Mouse (Mus musculus) CH12.LX (cell line): ENCODE results near the gene Trim41. TPM values are rescaled to one million over a fixed set of nuclear protein-coding genes. Genes with fewer than 3 reads are reported as not detected.

Experiments
- DNase-seq: peaks from one replicate; pipeline ENCODE4 v3.0.0-alpha.2; 2013; ENCODE audit errors: extremely low read depth
- H3K27ac ChIP-seq: 2 replicates; pipeline ENCODE4 v1.5.1; 2012; ENCODE audit warnings: low read depth, mild to moderate bottlenecking, control low read depth, moderate library complexity; ENCODE audit not compliant: insufficient read depth
- H3K27me3 ChIP-seq: replicated peaks from 2 replicates; pipeline ENCODE3; 2012; ENCODE audit warnings: inconsistent platforms
- H3K36me3 ChIP-seq, 2 experiments: replicated peaks in 1 of 2; 2 replicates each; pipeline versions ENCODE3 to v1.6.1; 2012; ENCODE audit warnings: inconsistent platforms in 1 of 2, low read length in 1 of 2, mild to moderate bottlenecking in 1 of 2, mixed read lengths in 1 of 2, moderate library complexity in 1 of 2; ENCODE audit not compliant: control insufficient read depth in 1 of 2, insufficient read depth in 1 of 2
- H3K4me1 ChIP-seq, 2 experiments: 2 replicates each; pipeline ENCODE4 v1.6.1; 2012; ENCODE audit warnings: inconsistent platforms in 1 of 2, moderate library complexity in 1 of 2; ENCODE audit not compliant: insufficient read depth in 2 of 2, control insufficient read depth in 1 of 2
- H3K4me2 ChIP-seq: 2 replicates; pipeline ENCODE4 v1.6.1; 2012; ENCODE audit warnings: low read depth, mild to moderate bottlenecking, control low read depth; ENCODE audit not compliant: poor library complexity, insufficient read depth, severe bottlenecking
- H3K4me3 ChIP-seq, 3 experiments: fragments of 150-350 bp in 1 of 3; sonication (generic) in 1 of 3; replicated peaks in 1 of 3; 2 replicates each; pipeline versions ENCODE3 to v1.5.1; 2011 to 2012; ENCODE audit warnings: low read depth in 2 of 3, low read length in 2 of 3, mild to moderate bottlenecking in 2 of 3, moderate library complexity in 2 of 3, control low read depth in 1 of 3, improper control_type of control experiment in 1 of 3, inconsistent platforms in 1 of 3, mixed read lengths in 1 of 3; ENCODE audit not compliant: poor library complexity in 1 of 3
- H3K79me2 ChIP-seq: replicated peaks from 2 replicates; pipeline ENCODE4 v1.6.1; 2012; ENCODE audit warnings: mild to moderate bottlenecking, moderate library complexity; ENCODE audit not compliant: control insufficient read depth, poor library complexity, insufficient read depth, severe bottlenecking; ENCODE audit errors: extremely low read depth
- H3K9ac ChIP-seq: 2 replicates; pipeline ENCODE4 v1.6.1; 2012; ENCODE audit warnings: low read depth, mild to moderate bottlenecking, control low read depth, moderate library complexity; ENCODE audit not compliant: insufficient read depth
- H3K9me3 ChIP-seq: replicated peaks from 2 replicates; pipeline ENCODE3; 2012; ENCODE audit warnings: low read length, inconsistent platforms, mixed read lengths
- BHLHE40 ChIP-seq: IDR thresholded peaks from 2 replicates; pipeline ENCODE4 v1.6.1; 2011; ENCODE audit warnings: mild to moderate bottlenecking, low read depth, low read length, improper control_type of control experiment
- CHD1 ChIP-seq: IDR thresholded peaks from 2 replicates; pipeline ENCODE4 v1.6.1; 2012; ENCODE audit warnings: low read depth, low read length, improper control_type of control experiment, inconsistent platforms
- CHD2 ChIP-seq: IDR thresholded peaks from 2 replicates; pipeline ENCODE4 v1.6.1; 2011; ENCODE audit warnings: low read length, improper control_type of control experiment
- CTCF ChIP-seq, 2 experiments: IDR thresholded peaks in 1 of 2; conservative IDR thresholded peaks in 1 of 2; 2 replicates each; pipeline ENCODE4 v1.5.1; 2011 to 2012; ENCODE audit warnings: low read depth in 2 of 2, low read length in 2 of 2, improper control_type of control experiment in 1 of 2, inconsistent platforms in 1 of 2, mild to moderate bottlenecking in 1 of 2, moderate library complexity in 1 of 2
- E2F4 ChIP-seq: IDR thresholded peaks from 2 replicates; pipeline ENCODE4 v1.6.1; 2011; ENCODE audit warnings: low read depth, low read length, improper control_type of control experiment; ENCODE audit not compliant: insufficient replicate concordance
- ELF1 ChIP-seq: IDR thresholded peaks from 2 replicates; pipeline ENCODE4 v1.6.1; 2014; ENCODE audit warnings: low read depth, mild to moderate bottlenecking, inconsistent platforms, low read length, improper control_type of control experiment
- EP300 ChIP-seq: IDR thresholded peaks from 2 replicates; pipeline ENCODE4 v1.6.1; 2011; ENCODE audit warnings: low read length, improper control_type of control experiment
- ETS1 ChIP-seq: conservative IDR thresholded peaks from 2 replicates; pipeline ENCODE4 v1.6.1; 2012; ENCODE audit warnings: low read depth, mild to moderate bottlenecking, inconsistent platforms, low read length, improper control_type of control experiment, moderate library complexity
- GABPA ChIP-seq: IDR thresholded peaks from 2 replicates; pipeline ENCODE4 v1.6.1; 2012; ENCODE audit warnings: low read depth, low read length, improper control_type of control experiment, inconsistent platforms; ENCODE audit not compliant: insufficient replicate concordance
- HCFC1 ChIP-seq: IDR thresholded peaks from 2 replicates; pipeline ENCODE4 v1.6.1; 2012; ENCODE audit warnings: low read depth, mild to moderate bottlenecking, inconsistent platforms, low read length, improper control_type of control experiment
- IRF4 ChIP-seq: IDR thresholded peaks from 2 replicates; pipeline ENCODE4 v1.6.1; 2014; ENCODE audit warnings: low read depth, mild to moderate bottlenecking, inconsistent platforms, low read length, improper control_type of control experiment
- JUN ChIP-seq: IDR thresholded peaks from 2 replicates; pipeline ENCODE4 v1.6.1; 2011; ENCODE audit warnings: low read depth, mild to moderate bottlenecking, low read length, improper control_type of control experiment, moderate library complexity; ENCODE audit not compliant: insufficient read depth
- JUND ChIP-seq: conservative IDR thresholded peaks from 2 replicates; pipeline ENCODE4 v1.6.1; 2011; ENCODE audit warnings: low read depth, low read length, improper control_type of control experiment
- KAT2A ChIP-seq: IDR thresholded peaks from 2 replicates; pipeline ENCODE4 v1.6.1; 2012; ENCODE audit warnings: low read length, improper control_type of control experiment, inconsistent platforms; ENCODE audit not compliant: insufficient replicate concordance
- MAFK ChIP-seq: IDR thresholded peaks from 2 replicates; pipeline ENCODE4 v1.6.1; 2011; ENCODE audit warnings: low read length, improper control_type of control experiment; ENCODE audit not compliant: insufficient replicate concordance
- MAX ChIP-seq: IDR thresholded peaks from 2 replicates; pipeline ENCODE4 v1.6.1; 2011; ENCODE audit warnings: low read length, improper control_type of control experiment
- MAZ ChIP-seq: IDR thresholded peaks from 2 replicates; pipeline ENCODE4 v1.6.1; 2012; ENCODE audit warnings: low read depth, mild to moderate bottlenecking, inconsistent platforms, low read length, improper control_type of control experiment, moderate library complexity
- MEF2A ChIP-seq: IDR thresholded peaks from 2 replicates; pipeline ENCODE4 v1.6.1; 2014; ENCODE audit warnings: low read depth, mild to moderate bottlenecking, inconsistent platforms, low read length, improper control_type of control experiment, borderline replicate concordance
- MXI1 ChIP-seq: IDR thresholded peaks from 2 replicates; pipeline ENCODE4 v1.6.1; 2011; ENCODE audit warnings: mild to moderate bottlenecking, low read depth, low read length, improper control_type of control experiment
- MYC ChIP-seq: IDR thresholded peaks from 2 replicates; pipeline ENCODE4 v1.6.1; 2011; ENCODE audit warnings: low read depth, mild to moderate bottlenecking, improper control_type of control experiment, low read length
- NELFE ChIP-seq: IDR thresholded peaks from 2 replicates; pipeline ENCODE4 v1.6.1; 2011; ENCODE audit warnings: low read depth, low read length, improper control_type of control experiment
- NRF1 ChIP-seq: IDR thresholded peaks from 2 replicates; pipeline ENCODE4 v1.6.1; 2014; ENCODE audit warnings: low read depth, mild to moderate bottlenecking, inconsistent platforms, low read length, improper control_type of control experiment, moderate library complexity
- PAX5 ChIP-seq: IDR thresholded peaks from 2 replicates; pipeline ENCODE4 v1.6.1; 2012; ENCODE audit warnings: low read length, inconsistent platforms, mixed read lengths
- POLR2A ChIP-seq: IDR thresholded peaks from 2 replicates; pipeline ENCODE4 v1.6.1; 2011; ENCODE audit warnings: low read depth, mild to moderate bottlenecking, improper control_type of control experiment, low read length
- POLR2AphosphoS2 ChIP-seq: IDR thresholded peaks from 2 replicates; pipeline ENCODE4 v1.6.1; 2011; ENCODE audit warnings: low read depth, low read length, improper control_type of control experiment
- RAD21 ChIP-seq: IDR thresholded peaks from 2 replicates; pipeline ENCODE4 v1.6.1; 2011; ENCODE audit warnings: low read depth, mild to moderate bottlenecking, low read length, improper control_type of control experiment, moderate library complexity
- RCOR1 ChIP-seq: conservative IDR thresholded peaks from 2 replicates; pipeline ENCODE4 v1.6.1; 2012; ENCODE audit warnings: low read depth, mild to moderate bottlenecking, inconsistent platforms, low read length, improper control_type of control experiment
- SIN3A ChIP-seq: IDR thresholded peaks from 2 replicates; pipeline ENCODE4 v1.6.1; 2012; ENCODE audit warnings: low read length, improper control_type of control experiment, inconsistent platforms
- SMC3 ChIP-seq: IDR thresholded peaks from 2 replicates; pipeline ENCODE4 v1.6.1; 2011; ENCODE audit warnings: low read depth, low read length, improper control_type of control experiment
- TBP ChIP-seq: conservative IDR thresholded peaks from 2 replicates; pipeline ENCODE4 v1.6.1; 2011; ENCODE audit warnings: low read depth, low read length, improper control_type of control experiment
- TCF12 ChIP-seq: IDR thresholded peaks from 2 replicates; pipeline ENCODE4 v1.6.1; 2014; ENCODE audit warnings: low read depth, mild to moderate bottlenecking, inconsistent platforms, low read length, improper control_type of control experiment
- UBTF ChIP-seq: IDR thresholded peaks from 2 replicates; pipeline ENCODE4 v1.6.1; 2012; ENCODE audit warnings: low read depth, mild to moderate bottlenecking, inconsistent platforms, low read length, improper control_type of control experiment, moderate library complexity
- USF1 ChIP-seq: IDR thresholded peaks from 2 replicates; pipeline ENCODE4 v1.6.1; 2014; ENCODE audit warnings: low read depth, mild to moderate bottlenecking, inconsistent platforms, low read length, improper control_type of control experiment
- USF2 ChIP-seq: conservative IDR thresholded peaks from 2 replicates; pipeline ENCODE4 v1.6.1; 2011; ENCODE audit warnings: low read depth, low read length, improper control_type of control experiment
- ZC3H11A ChIP-seq: IDR thresholded peaks from 2 replicates; pipeline ENCODE4 v1.6.1; 2012; ENCODE audit warnings: low read depth, mild to moderate bottlenecking, inconsistent platforms, low read length, improper control_type of control experiment
- ZKSCAN1 ChIP-seq: IDR thresholded peaks from 2 replicates; pipeline ENCODE4 v1.6.1; 2012; ENCODE audit warnings: low read depth, inconsistent platforms, low read length, improper control_type of control experiment, borderline replicate concordance
- ZMIZ1 ChIP-seq: IDR thresholded peaks from 2 replicates; pipeline ENCODE4 v1.6.1; 2012; ENCODE audit warnings: low read depth, mild to moderate bottlenecking, inconsistent platforms, low read length, improper control_type of control experiment
- ZNF384 ChIP-seq: IDR thresholded peaks from 2 replicates; pipeline ENCODE4 v1.6.1; 2012; ENCODE audit warnings: low read depth, low read length, improper control_type of control experiment, inconsistent platforms
- dilution Hi-C: fragments of 300-500 bp; cut with MboI; formaldehyde crosslinking; loops from 2 replicates; pipeline ENCODE4 v1.14.3; 2020; ENCODE audit warnings: low sequenced_read_pairs; ENCODE audit not compliant: extremely low pct_unique_long_range_greater_than_20kb, extremely low pct_ligation_motif_present
- in situ Hi-C: fragments of 300-500 bp; cut with MboI; formaldehyde crosslinking; loops from 3 replicates; pipeline ENCODE4 v1.14.3; 2019; ENCODE audit warnings: low sequenced_read_pairs, low pct_ligation_motif_present, low pct_unique_long_range_greater_than_20kb, mixed read lengths
- polyA plus RNA-seq: library from polyadenylated mRNA; unstranded; fragments of >175 nt; gene quantifications from 2 replicates; pipeline ENCODE4 v1.2.1, GENCODE M21; 2012; ENCODE audit warnings: low read depth; ENCODE audit not compliant: insufficient read length
- total RNA-seq, 2 experiments: library from RNA; depleted of rRNA; stranded (reverse); fragments of 300-350 nt in 1 of 2; fragments of >200 nt in 1 of 2; gene quantifications; 2 replicates each; pipeline ENCODE4 v1.2.3; 2012 to 2014

The Trim41 gene
- total and polyA plus RNA-seq, 3 experiments: 18.8 to 51.6 (median 36.0) TPM

GRCm38 (mm10) chr11:48852624-48853473 lies 35.7 kb upstream of the Trim41 start:
- H3K36me3 ChIP-seq: peaks cover 23 to 28% of the 10 kb centered on the region in 2 experiments
- dilution Hi-C loops: no loop called here
- H3K4me3 ChIP-seq: peak overlapping the region; percentile 58 to 88 (median 64)
- peaks cover 2% of the 10 kb centered on the region for H3K27me3 ChIP-seq
- peak overlapping the region; percentile 55 for H3K9ac ChIP-seq
- H3K4me2 ChIP-seq: peak overlapping the region; percentile 59
- peaks cover 12% of the 10 kb centered on the region for H3K9me3 ChIP-seq
- in situ Hi-C loops: loop anchor here (5.0 to 25.0 kb wide), 3 partner anchors 36 to 559 kb away; partner anchors contain the start of genes Olfr1389 and Trim41
- H3K27ac ChIP-seq: peak overlapping the region; percentile 14; the same call in 1 of the 2 replicates
- DNase-seq: no peak
- peaks cover 0 to 19% of the 10 kb centered on the region in 2 experiments; a peak in 2 of 4 replicates for H3K4me1 ChIP-seq
- 0 out of 2 replicates have a peak, but pooled peaks have one; percentile 6 for TF ChIP-seq JUND
- TF ChIP-seq SIN3A: 0 out of 2 replicates have a peak, but pooled peaks have one; percentile 39
- no peak for TF ChIP-seq BHLHE40
- TF ChIP-seq TBP: no peak
- TF ChIP-seq NRF1: no peak
- TF ChIP-seq MAZ: peak; percentile 29; the same call in 1 of the 2 replicates
- no peak for TF ChIP-seq JUN
- no peak for TF ChIP-seq KAT2A
- TF ChIP-seq HCFC1: no peak
- no peak for TF ChIP-seq ETS1
- TF ChIP-seq MYC: no peak
- TF ChIP-seq ZKSCAN1: no peak
- TF ChIP-seq SMC3: no peak
- TF ChIP-seq PAX5: no peak
- no peak for TF ChIP-seq MAFK
- no peak for TF ChIP-seq USF1
- no peak for TF ChIP-seq ZNF384
- no peak for TF ChIP-seq ZMIZ1
- no peak for TF ChIP-seq ZC3H11A
- no peak for TF ChIP-seq NELFE
- TF ChIP-seq CHD2: no peak
- no peak; a peak in 2 of 4 replicates for TF ChIP-seq CTCF (conservative IDR thresholded peaks at IDR 0.05 in 1 of 2, IDR thresholded peaks at IDR 0.05 in 1 of 2; ENCODE audit: low read depth in 2 of 2, low read length in 2 of 2)
- TF ChIP-seq TCF12: peak; percentile 25; the same call in 1 of the 2 replicates
- 0 out of 2 replicates have a peak, but pooled peaks have one; percentile 51 for TF ChIP-seq RCOR1
- TF ChIP-seq E2F4: peak; percentile 49; the same call in 1 of the 2 replicates
- TF ChIP-seq POLR2A: no peak; the same call in 1 of the 2 replicates
- 0 out of 2 replicates have a peak, but pooled peaks have one; percentile 21 for TF ChIP-seq MAX
- TF ChIP-seq MXI1: no peak; the same call in 1 of the 2 replicates
- TF ChIP-seq POLR2AphosphoS2: no peak
- no peak for TF ChIP-seq USF2
- TF ChIP-seq RAD21: no peak; the same call in 1 of the 2 replicates
- peak; percentile 31; the same call in 1 of the 2 replicates for TF ChIP-seq IRF4
- TF ChIP-seq ELF1: no peak
- TF ChIP-seq GABPA: no peak
- no peak for TF ChIP-seq EP300
- TF ChIP-seq MEF2A: no peak
- no peak; the same call in 1 of the 2 replicates for TF ChIP-seq CHD1
- TF ChIP-seq UBTF: no peak
- H3K79me2 ChIP-seq: no peaks in the 10 kb centered on the region
